Mouse (Mus musculus) CH12.LX (cell line): ENCODE results near the gene Ahnak.

ENCODE experiments used
- BHLHE40 ChIP-seq: IDR thresholded peaks from 2 replicates; pipeline ENCODE4 v1.6.1; 2011; ENCODE audit warnings: mild to moderate bottlenecking, low read depth, low read length, improper control_type of control experiment
- CHD2 ChIP-seq: IDR thresholded peaks from 2 replicates; pipeline ENCODE4 v1.6.1; 2011; ENCODE audit warnings: low read length, improper control_type of control experiment
- CTCF ChIP-seq, 2 experiments: IDR thresholded peaks in 1 of 2; conservative IDR thresholded peaks in 1 of 2; 2 replicates each; pipeline ENCODE4 v1.5.1; 2011 to 2012; ENCODE audit warnings: low read depth in 2 of 2, low read length in 2 of 2, improper control_type of control experiment in 1 of 2, inconsistent platforms in 1 of 2, mild to moderate bottlenecking in 1 of 2, moderate library complexity in 1 of 2
- E2F4 ChIP-seq: IDR thresholded peaks from 2 replicates; pipeline ENCODE4 v1.6.1; 2011; ENCODE audit warnings: low read depth, low read length, improper control_type of control experiment; ENCODE audit not compliant: insufficient replicate concordance
- KAT2A ChIP-seq: IDR thresholded peaks from 2 replicates; pipeline ENCODE4 v1.6.1; 2012; ENCODE audit warnings: low read length, improper control_type of control experiment, inconsistent platforms; ENCODE audit not compliant: insufficient replicate concordance
- MYC ChIP-seq: IDR thresholded peaks from 2 replicates; pipeline ENCODE4 v1.6.1; 2011; ENCODE audit warnings: low read depth, mild to moderate bottlenecking, improper control_type of control experiment, low read length
- NELFE ChIP-seq: IDR thresholded peaks from 2 replicates; pipeline ENCODE4 v1.6.1; 2011; ENCODE audit warnings: low read depth, low read length, improper control_type of control experiment
- NRF1 ChIP-seq: IDR thresholded peaks from 2 replicates; pipeline ENCODE4 v1.6.1; 2014; ENCODE audit warnings: low read depth, mild to moderate bottlenecking, inconsistent platforms, low read length, improper control_type of control experiment, moderate library complexity
- POLR2A ChIP-seq: IDR thresholded peaks from 2 replicates; pipeline ENCODE4 v1.6.1; 2011; ENCODE audit warnings: low read depth, mild to moderate bottlenecking, improper control_type of control experiment, low read length

DNA sequence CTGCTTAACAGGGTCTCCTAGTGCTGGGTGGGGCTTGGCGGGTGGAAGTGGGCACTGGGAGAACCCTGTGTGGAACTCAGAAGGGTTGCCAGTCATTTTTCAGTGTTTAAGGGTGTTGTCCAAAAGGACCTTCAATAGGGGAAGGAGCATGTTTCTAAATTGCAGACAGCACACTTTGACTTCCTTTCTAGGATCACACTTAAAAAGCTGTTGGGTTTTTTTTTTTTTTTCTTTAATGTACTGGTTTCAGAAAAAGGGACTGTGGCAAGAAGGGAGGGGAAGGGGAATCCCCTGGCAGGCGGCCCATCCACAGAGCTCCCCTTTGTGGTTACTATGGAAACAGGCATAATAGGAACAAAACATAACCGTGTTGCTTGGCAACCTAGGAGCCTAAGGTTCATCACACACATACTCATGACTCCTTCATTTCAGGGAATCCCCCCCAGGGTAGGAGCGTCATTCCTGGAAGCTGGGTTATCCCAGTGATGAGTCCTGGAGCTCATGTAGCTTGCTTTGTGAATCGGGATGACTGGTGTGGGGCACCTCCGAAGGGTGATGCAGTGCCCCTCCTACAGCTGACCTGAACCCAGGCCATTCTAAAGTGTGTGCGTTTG, 4.7 kb upstream of the Ahnak start:
- TF ChIP-seq KAT2A (no peak), NRF1 (no peak), CHD2 (no peak), BHLHE40 (peak; percentile 66), MYC (peak; percentile 10; the same call in 1 of the 2 replicates), POLR2A (no peak), CTCF (conservative IDR thresholded peaks at IDR 0.05 in 1 of 2, IDR thresholded peaks at IDR 0.05 in 1 of 2; ENCODE audit: low read depth in 2 of 2, low read length in 2 of 2) (no peak), E2F4 (no peak), NELFE (no peak)
